Mouse (Mus musculus): ENCODE data around the gene Prss53.

DNA sequence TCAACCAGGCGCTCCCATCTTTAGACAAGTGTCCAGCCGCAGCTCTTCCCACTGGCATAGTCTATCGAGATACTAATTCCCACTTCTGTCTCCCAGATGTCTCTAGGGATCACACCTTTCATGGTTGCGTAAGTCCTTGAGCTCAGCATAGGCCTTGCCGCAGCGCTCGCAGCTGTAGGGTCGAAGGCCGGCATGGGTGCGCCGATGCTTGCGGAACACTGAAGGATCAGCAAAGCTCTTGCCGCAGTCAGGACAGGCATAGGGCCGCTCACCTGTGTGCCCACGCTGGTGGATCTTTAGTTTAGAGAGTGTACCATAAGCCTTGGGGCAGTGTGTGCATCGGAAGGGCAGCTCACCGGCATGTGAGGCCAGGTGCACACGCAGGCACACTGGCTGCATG lies 23.1 kb downstream of the Prss53 start:
- no peak for TF ChIP-seq CHD2 (IDR thresholded peaks at IDR 0.05; ENCODE audit: low read length)
- TF ChIP-seq USF1 (IDR thresholded peaks at IDR 0.05; ENCODE audit: low read depth, low read length): no peak
- no peak for TF ChIP-seq POLR2A (IDR thresholded peaks at IDR 0.05; ENCODE audit: low read depth, low read length)

Measured in CH12.LX (cell line).